Mouse (Mus musculus) adipocyte (in vitro differentiated cells): ENCODE results near the gene Nars2.

ENCODE experiments used
- DNase-seq: peaks from one replicate; pipeline ENCODE4 v3.0.0-alpha.2; 2016; ENCODE audit warnings: low spot score

Gene Nars2

GRCm38 (mm10) chr7:97072061-97072460, 120.8 kb downstream of the Nars2 start:
- DNase-seq = no peak

- peak; percentile 40 for DNase-seq
Measured at GRCm38 (mm10) chr7:97074974-97075373, 123.7 kb downstream of the Nars2 start.

GRCm38 (mm10) chr7:97076977-97077376, 125.7 kb downstream of the Nars2 start:
- peak; percentile 39 for DNase-seq

GRCm38 (mm10) chr7:97078685-97079084, 127.4 kb downstream of the Nars2 start:
- no peak for DNase-seq

- peak; percentile 59 for DNase-seq
Measured at GRCm38 (mm10) chr7:97079145-97079544, 127.8 kb downstream of the Nars2 start.

GRCm38 (mm10) chr7:97079651-97080365, 128.5 kb downstream of the Nars2 start:
- peak; percentile 58 for DNase-seq

GRCm38 (mm10) chr7:97080621-97081241, 129.4 kb downstream of the Nars2 start:
- DNase-seq = peak; percentile 40

GRCm38 (mm10) chr7:97081242-97081958, 130.1 kb downstream of the Nars2 start, which contains the start of gene Gab2:
Gene Gab2, plus strand, starts transcription at chr7:97081586.
- peak; percentile 77 for DNase-seq

GRCm38 (mm10) chr7:97081959-97082218, 130.6 kb downstream of the Nars2 start:
- no peak for DNase-seq

GRCm38 (mm10) chr7:97082219-97083101, 131.2 kb downstream of the Nars2 start:
- DNase-seq = peak; percentile 63

- DNase-seq = no peak
Measured at GRCm38 (mm10) chr7:97083579-97083978, 132.3 kb downstream of the Nars2 start.

- peak; percentile 67 for DNase-seq
Measured at GRCm38 (mm10) chr7:97084181-97084580, 132.9 kb downstream of the Nars2 start.

- DNase-seq = peak; percentile 64
Measured at GRCm38 (mm10) chr7:97085291-97085690, 134.0 kb downstream of the Nars2 start.

- DNase-seq = no peak
Measured at GRCm38 (mm10) chr7:97094241-97094640, 142.9 kb downstream of the Nars2 start.

- DNase-seq = no peak
Measured at GRCm38 (mm10) chr7:97108119-97108518, 156.8 kb downstream of the Nars2 start.
